Mouse (Mus musculus) cerebellum, adult 9-10 months (tissue): ENCODE measurements around the gene Lrrc34.
A peak's percentile ranks its signal among the peaks of the same experiment; 100 is the strongest.

Source experiments
- DNase-seq: peaks from one replicate; pipeline ENCODE4 v3.0.0; 2022

The Lrrc34 gene

GRCm38 (mm10) chr3:30647440-30648090 is at the start of gene Lrrc34:
Lrrc34 (minus strand) TSS chr3:30647869.
- DNase-seq = no peak

DNA sequence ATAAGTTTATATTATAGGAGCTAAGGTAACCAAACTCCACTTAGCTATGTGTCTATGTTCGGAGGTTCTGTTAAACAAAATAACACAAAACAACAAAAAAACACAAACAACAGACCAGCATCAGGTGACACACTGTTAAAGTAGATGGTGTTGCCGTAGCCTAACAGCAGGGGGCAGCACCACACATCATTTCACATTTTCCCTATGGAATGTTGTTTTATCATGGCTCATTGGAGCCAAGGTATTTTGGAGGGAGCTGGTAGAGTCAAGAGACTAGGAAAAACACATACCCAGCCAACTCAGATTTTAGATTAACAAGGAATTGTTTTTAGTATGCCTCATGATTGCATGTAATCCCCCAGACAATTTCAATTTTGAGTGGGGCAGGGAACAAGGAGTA is 48.7 kb upstream of the Lrrc34 start:
- DNase-seq = peak; percentile 36

GRCm38 (mm10) chr3:30695661-30696060 is 48.0 kb upstream of the Lrrc34 start:
- DNase-seq = no peak

DNA sequence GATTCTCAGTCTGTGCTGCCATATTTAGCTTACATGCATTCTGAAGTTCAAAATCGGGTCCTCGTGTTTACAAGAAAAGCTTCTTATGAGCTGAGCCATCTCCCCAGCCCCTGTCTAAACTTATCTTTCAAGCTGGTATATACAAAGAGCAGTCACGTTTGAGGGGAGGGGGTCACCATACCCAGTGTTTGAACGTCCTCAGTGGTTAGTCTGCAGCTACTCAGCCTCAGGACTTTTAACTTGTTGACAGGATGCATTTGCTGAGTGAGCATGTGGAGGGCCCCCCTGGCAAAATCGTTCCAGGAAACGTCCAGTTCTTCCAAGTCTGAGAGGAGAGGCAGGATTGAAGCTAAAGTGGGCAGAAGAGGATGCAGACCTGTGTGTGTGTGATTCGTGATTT is 43.3 kb upstream of the Lrrc34 start:
- no peak for DNase-seq

GRCm38 (mm10) chr3:30687216-30687615 is 39.5 kb upstream of the Lrrc34 start:
- DNase-seq = no peak

DNA sequence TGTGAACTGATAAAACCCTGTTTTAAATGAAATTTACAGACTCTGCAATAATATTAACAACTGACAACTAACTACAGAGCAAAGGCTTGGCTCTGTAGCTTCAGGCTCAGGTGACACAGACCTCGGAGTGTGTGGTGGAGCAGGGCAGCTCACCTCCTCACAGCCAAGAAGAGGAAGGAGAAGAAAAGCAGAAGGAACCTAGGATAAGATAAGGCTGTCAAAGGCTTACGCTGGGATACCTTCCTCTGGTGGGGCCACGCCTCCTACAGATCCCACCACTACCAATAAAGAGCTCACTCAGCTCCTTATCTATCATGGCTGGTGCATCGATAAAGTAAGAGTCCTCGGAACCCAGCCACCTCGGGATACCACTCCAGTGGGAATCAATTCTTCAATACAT is 35.5 kb upstream of the Lrrc34 start:
- DNase-seq = no peak

DNA sequence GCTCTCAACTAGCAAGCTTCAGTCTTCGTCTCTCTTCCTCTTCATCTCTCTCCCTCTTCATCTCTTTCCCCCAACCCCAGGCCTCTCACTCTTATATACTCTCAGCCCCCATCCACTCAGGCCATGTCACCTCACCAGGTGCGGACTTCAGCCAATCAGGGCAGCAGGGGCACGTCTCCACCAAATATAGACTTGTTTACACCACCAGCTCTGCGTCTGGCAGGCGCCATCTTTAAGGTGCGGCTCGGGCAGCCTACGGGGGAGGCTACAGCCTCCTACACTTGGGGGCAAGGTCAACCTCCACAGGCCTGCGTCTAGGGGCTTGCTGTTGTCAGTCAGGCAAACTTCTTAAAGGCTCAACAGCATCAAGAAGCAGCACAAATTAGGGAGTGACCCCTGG is 10.8 kb upstream of the Lrrc34 start:
- no peak for DNase-seq

- DNase-seq = no peak
Observed at GRCm38 (mm10) chr3:30655937-30656336, 8.3 kb upstream of the Lrrc34 start.

DNA sequence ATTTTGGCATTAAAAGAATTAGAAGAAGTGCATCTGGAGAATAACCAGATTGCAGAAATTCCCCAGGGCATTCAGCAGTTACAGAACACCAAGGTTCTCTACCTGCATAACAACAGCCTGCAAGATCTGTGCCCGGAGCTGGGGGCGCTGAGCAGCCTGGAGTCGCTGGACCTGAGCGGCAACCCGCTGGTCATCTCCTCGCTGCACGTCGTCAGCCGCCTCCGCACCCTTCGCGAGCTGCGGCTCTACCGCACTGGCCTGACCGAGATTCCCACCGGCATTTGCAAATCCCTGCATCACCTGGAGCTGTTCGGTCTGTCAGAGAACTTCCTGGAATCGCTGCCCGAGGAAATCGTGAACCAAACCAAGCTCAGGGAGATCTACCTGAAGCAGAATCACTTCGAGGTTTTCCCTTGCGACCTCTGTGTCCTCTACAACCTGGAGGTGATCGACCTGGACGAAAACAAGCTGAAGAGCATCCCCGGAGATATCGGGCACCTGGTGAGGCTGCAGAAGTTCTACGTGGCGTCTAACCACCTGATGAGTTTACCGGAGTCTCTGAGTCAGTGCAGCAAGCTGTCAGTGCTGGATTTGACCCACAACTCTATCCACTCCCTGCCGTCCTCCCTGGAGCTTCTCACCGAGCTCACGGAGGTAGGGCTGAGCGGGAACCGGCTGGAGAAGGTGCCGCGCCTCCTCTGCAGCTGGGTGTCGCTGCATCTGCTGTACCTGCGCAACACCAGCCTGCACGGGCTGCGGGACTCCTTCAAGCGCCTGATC is 2.6 kb upstream of the Lrrc34 start:
- DNase-seq = no peak

GRCm38 (mm10) chr3:30648466-30648865 is 797 bp upstream of the Lrrc34 start:
- no peak for DNase-seq

- DNase-seq = no peak
Observed at GRCm38 (mm10) chr3:30646761-30647160, 908 bp downstream of the Lrrc34 start.

GRCm38 (mm10) chr3:30644207-30644606 is 3.5 kb downstream of the Lrrc34 start, which contains the start of gene Lrriq4:
Lrriq4 (plus strand) TSS chr3:30644507.
- DNase-seq = no peak

DNA sequence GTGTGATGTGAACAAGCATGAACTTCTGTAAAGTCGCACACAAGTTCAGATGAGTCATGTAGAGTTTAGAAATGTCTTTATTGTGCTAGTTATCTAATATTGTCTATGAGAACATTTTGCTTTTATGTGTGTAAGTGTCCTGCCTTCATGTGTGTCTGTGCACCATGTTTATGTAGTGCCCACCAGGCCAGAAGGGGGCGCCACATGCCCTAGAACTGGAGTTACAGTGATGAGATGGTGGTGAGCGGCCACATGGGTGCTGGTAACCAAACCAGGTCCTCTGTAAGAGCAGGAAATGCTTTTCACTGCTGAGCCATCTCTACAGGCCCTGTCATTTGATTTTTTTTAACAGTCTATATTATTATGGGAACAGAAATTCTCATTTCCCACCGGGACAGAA is 12.0 kb downstream of the Lrrc34 start:
- no peak for DNase-seq

DNA sequence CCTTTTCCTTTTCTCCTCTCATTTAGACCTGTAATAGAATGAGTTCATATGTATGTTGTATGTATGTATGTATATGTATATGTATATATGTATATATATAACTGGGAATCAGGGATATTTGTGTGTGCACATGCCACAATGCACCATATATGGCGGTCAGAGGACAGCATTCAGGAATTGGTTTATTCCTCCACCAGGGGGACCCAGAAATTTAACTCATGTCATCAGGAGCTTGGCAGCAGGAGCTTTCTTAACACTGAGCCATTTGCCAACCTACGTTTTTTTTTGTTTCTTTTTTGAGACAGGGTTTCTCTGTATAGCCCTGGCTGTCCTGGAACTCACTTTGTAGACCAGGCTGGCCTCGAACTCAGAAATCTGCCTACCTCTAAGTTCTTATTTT is 14.0 kb downstream of the Lrrc34 start:
- no peak for DNase-seq

DNA sequence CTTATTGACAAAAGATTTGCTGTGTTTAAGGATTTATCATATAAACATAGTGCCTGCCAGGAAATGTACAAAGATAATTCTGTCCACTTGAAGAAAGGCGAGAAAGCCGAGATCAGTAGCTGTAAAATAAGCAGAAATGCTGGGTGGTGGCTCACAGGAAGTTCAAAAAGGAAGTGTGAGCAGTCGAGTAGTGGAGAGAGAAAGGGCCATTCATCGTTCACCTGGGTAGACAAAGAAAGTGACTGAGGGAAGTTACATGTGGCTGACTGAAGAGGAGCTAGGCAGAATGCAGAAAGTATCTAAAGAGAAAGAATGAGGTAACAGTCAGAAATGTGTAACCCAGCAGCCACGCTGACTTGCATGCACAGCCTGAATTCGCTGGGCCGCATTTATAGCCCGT is 27.5 kb downstream of the Lrrc34 start:
- DNase-seq = no peak

GRCm38 (mm10) chr3:30610930-30611329 is 36.7 kb downstream of the Lrrc34 start:
- DNase-seq = no peak

DNA sequence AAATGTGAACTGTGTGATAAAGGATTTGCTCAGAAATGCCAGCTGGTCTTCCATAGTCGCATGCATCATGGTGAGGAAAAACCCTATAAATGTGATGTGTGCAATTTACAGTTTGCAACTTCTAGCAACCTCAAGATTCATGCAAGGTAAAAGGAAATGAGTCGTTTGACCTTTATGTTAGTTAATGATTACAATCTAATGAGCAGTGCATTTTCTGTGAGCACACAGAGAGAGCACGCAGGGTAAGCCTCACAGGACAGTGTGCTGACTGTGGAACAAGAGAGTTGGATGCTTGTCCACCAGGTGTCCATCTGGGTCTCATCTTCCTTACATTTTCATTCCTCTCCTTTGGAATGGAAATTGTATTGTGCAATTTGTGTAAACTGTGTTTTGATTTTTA is 38.7 kb downstream of the Lrrc34 start:
- DNase-seq = no peak

DNA sequence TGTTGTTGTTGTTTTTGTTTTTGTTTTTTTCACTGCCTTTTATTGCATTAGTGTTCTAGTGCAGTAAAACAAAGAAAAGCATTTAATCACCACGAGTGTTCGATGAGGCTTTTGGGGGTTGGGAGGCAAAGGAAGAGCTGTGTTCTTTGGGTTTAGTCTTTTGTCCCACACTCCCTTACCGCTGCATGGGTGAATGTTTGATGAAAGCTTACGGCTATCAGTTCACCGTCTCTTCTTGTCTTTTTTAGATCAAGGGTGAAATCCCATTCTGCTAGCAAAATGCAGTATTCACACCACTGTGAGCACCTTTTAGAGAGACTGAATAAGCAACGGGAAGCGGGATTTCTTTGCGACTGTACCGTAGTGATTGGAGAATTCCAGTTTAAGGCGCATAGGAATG is 44.4 kb downstream of the Lrrc34 start:
- DNase-seq = peak; percentile 42

DNA sequence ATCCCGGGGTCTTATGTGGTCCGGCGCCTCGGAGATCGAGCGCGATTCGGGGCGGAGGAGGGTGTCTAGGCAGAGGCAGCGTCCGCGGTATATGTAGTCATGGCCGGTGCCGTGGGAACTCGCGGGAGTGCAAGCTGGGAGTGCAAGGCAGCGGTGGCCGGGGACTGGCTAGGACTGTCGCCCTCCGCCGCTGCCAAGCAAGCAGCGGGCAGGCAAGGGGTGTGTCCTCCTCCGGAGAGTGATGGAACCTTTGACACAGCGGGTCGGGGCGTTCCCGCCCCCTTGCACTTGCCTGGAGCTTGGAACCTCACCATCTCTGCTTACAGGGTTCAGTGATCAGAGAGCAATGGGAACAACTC is 45.0 kb downstream of the Lrrc34 start:
- no peak for DNase-seq

DNA sequence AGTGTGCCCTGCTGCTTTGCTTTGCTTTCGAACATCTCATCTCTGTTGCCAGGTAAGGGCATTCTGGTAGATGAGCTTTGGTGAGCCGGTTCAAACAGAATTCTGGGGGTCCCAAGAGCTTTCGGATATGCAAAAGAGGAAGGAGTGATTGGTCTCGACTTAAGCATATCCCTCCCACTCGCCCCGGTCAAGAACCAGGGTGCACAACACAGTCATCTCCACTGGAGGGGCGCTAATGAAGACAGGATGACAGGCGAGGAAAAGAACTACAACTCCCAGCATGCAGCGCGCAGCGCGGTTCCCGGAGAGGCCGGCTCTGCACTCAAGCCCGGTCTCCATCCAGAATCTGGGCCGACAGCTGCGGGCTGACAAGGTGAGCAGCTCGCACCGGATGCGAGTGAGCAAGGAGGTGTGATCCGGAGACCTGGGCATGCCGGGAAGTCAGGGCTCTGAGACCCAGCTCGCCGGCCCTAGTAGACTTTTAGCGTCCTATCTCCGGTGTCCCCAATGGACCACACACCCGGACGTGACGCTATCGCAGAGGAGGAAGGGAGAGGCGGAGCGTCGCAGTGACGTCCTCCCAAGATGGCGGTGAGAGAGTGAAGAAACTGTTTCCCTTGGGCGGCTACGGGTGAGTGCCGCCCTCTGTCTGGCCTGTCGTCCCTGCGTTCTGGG is 45.5 kb downstream of the Lrrc34 start, which contains the start of gene Mynn:
TSS of gene Mynn (plus strand) at position 1 of the 675 bp plus-strand sequence.
- peak; percentile 98 for DNase-seq

DNA sequence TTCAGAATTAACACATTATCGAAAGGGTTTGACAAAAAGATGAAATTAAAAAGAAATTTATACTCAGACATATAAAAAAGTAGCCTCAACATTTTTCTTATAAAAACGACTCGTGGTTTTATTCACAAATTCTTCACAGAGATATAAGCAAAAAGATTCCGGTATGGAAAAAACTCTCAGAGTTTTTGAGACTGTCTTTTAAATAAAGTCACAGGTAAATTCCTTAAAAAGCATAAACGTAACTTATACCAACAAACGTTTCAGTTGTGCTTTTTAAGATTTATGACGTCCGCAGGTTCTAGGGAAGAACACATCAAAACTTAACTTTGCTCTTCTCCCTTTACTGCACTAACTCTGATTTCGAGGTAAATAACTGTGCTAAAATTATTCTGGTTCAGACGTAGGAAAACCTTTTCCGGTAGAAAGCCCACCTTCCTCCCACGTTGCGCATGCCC is 46.0 kb downstream of the Lrrc34 start:
- no peak for DNase-seq

- DNase-seq = peak; percentile 95
Observed at GRCm38 (mm10) chr3:30601175-30601574, 46.5 kb downstream of the Lrrc34 start.

GRCm38 (mm10) chr3:30600717-30601116 is 47.0 kb downstream of the Lrrc34 start:
- DNase-seq = no peak
